Mouse (Mus musculus) embryonic fibroblast, embryonic 13.5 days (primary cell): ENCODE results near the gene Smarca2.

Experiments
- CTCF ChIP-seq: IDR thresholded peaks from 2 replicates; pipeline ENCODE4 v1.5.1; 2011; ENCODE audit warnings: mild to moderate bottlenecking, control low read depth, low read length, moderate library complexity, borderline replicate concordance; ENCODE audit not compliant: insufficient read depth
- POLR2A ChIP-seq: IDR thresholded peaks from 2 replicates; pipeline ENCODE4 v1.6.1; 2011; ENCODE audit warnings: low read depth, mild to moderate bottlenecking, control low read depth, low read length, moderate library complexity

DNA sequence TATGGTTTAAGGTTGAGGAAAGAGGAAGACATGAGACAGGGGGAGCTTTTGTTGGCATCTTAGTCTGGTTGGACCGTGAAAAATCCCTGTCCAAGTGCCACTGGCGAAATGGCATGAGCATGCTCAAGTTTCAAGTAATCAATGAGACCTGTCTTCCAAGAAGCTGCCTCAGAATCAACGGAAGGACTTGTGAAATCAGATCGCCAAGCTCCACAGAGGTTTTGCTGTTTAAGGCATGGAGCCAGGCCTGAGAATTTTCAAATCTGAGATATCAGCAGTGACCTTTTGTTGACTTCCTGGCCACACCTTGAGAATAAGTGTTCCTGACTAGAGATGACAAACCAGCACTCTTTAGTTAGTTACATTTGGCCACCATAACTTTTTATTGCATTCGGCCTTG lies 183.6 kb downstream of the Smarca2 start:
- TF ChIP-seq CTCF (no peak), POLR2A (no peak)
